Mouse (Mus musculus): ENCODE data around the gene Mrpl43. TPM values are rescaled to one million over a fixed set of nuclear protein-coding genes. Genes with fewer than 3 reads are reported as not detected.
A peak's percentile ranks its signal among the peaks of the same experiment; 100 is the strongest.
"Not testable (repeated sequence)": the region's sequence is repeated elsewhere in the genome, so short reads cannot be mapped to it uniquely, and the experiment has no call there.

Mrpl43 gene
- total RNA-seq (2022) = 10 to 100 TPM; 31.8 to 45.4 (median 39.1) TPM

DNA sequence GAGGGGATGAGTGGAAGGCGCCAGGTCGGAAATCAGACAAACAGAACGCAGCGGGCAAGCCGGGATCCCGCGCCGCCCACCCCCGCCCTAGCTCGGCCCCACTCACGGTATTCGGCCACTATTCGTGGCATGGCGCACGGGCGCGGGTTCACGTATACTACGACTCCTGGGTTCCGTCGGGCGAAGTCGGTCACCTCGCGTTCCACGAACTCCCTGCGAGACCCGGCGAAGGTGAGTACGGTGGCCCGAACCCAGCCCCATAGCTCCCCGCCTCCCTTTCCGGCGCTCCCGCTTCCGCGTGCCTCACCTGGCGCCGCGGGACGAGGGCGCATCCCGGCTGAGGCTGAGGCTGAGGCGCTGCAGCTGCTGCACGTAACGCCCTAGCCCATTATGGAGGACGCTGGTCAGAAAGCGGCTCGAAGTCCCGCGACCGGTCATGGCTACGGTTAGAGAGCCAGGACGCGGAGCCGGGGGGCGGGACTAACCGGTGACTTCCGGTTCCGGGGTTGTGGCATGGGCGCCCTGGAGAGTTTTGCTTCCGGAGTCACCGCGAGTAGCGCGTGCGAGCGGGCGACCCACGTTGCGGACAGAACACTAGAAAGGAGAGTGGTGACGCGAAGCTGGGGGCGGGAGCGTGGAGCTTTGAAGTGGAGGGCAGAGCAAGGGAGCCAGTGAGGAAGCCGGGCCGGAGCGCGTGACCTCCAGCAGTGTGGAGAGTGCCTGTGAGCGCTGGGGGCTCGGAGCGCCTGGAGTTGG is at the start of gene Mrpl43:
TSS of gene Mrpl43 (minus strand) at position 486 of the 756 bp plus-strand sequence.
- DNase-seq (ENCODE audit: low spot score in 2 of 2) = peak; percentile 95

DNA sequence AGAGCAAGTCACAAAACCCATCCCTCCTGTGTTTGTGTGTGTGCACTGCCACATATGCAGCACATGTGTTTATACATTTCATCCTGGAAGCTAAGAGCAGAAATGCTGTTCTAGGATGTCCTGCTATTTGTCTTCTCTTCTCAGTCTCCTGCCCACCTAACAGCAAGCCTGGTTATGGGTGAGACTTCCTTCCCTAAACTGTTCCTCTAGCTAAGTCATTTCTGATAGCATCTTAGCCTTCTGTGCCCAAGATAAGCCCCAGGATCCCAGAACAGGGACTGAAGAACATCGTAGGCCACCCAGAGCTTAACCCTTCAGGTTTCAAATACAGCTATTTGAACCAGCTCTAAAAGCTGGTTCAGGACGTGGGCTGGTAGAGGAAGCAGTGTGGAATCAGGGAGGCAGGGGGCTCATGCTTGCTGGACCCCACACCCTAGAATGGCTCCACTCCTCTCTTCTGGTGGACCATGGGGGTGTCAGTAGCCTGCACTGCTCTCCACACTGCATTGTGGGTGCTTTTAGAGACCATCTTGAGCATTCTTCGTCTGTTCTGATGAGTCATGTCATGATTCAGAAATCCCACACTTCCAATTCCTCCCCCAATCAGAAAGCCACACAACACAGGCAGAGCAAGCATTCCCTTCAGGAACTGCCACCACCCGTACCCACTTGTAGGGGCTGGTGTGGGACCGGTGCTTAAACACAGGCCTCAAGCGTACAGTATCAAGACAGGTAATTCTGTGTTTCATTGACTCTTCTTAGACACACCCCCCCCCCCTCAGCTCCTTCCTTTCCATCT is 48.8 kb upstream of the Mrpl43 start:
- no peak for DNase-seq (ENCODE audit: low spot score in 2 of 2)

DNA sequence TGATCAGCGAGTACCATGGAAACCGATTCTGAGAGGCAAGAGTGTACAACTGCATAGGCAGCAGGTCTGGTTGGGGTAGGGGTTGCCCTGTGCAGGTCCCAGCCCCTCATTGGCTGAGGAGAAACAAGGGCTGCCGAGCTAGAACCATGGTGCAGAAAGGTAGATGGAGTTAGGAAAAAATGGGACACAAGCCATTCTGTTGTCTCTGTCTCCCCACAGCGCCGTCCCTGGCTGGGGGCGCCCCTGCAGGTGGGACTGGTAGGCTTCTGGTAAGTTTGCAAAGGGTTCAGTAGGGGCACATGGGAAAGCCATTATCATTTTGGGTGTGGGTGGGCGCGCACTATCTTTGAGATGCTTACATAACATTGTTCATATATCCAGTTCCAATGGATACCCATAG is 47.2 kb upstream of the Mrpl43 start:
- DNase-seq (ENCODE audit: low spot score in 2 of 2) = no peak

DNA sequence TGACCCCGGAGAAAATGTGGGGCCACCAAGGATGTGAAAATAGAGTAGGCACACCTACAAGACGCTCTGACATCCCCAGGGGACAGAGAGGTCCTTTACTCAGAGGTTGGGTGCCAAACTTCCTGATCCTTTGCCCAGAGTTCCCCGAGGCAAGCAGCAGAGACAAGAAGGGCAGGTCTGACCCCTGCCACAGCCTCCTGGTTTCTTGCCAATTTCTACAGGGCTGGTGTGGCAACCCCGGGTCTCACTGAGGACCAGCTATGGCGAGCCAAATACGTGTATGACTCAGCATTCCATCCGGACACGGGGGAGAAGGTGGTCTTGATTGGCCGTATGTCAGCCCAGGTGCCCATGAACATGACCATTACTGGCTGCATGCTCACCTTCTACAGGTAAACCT is 43.3 kb upstream of the Mrpl43 start:
- DNase-seq (ENCODE audit: low spot score in 2 of 2) = peak in 1 of 2 experiments; percentile 26

GRCm38 (mm10) chr19:45048644-45049365 is 42.6 kb upstream of the Mrpl43 start:
- peak in 1 of 2 experiments; percentile 22 for DNase-seq (ENCODE audit: low spot score in 2 of 2)

- DNase-seq (ENCODE audit: low spot score in 2 of 2) = peak; percentile 87 to 89
Measured at GRCm38 (mm10) chr19:45047935-45048643, 41.8 kb upstream of the Mrpl43 start.

- peak; percentile 91 for DNase-seq (ENCODE audit: low spot score in 2 of 2)
Measured at GRCm38 (mm10) chr19:45047417-45047934, 41.2 kb upstream of the Mrpl43 start, which contains the start of gene Sfxn3. TSS of gene Sfxn3 (plus strand) at chr19:45047503.

- peak; percentile 80 to 81 for DNase-seq (ENCODE audit: low spot score in 2 of 2)
Measured at GRCm38 (mm10) chr19:45046523-45047321, 40.5 kb upstream of the Mrpl43 start.

- no peak for DNase-seq (ENCODE audit: low spot score in 2 of 2)
Measured at GRCm38 (mm10) chr19:45045651-45046050, 39.4 kb upstream of the Mrpl43 start, which contains the start of gene Pdzd7. TSS of gene Pdzd7 (minus strand) at chr19:45045717.

DNA sequence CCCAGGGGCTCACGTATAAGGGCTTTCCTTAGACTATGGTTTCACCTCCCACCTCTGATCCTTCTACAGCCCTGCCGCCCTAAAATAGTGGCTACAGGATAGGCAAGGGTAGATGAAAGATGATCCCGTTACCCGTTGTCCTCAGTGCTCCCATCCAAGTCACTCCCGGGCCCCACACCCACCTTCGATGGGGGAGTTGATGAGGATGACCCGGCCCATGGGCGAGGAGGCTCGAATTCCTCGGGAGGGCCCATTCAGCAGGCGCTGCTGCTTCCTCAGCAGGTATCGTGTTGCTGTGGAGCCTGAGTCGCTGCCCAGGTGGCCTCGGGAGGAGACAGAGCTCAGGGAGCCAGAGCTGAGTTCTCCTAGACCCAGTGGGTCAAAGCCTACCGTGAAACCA is 39.0 kb upstream of the Mrpl43 start:
- peak in 1 of 2 experiments; percentile 10 for DNase-seq (ENCODE audit: low spot score in 2 of 2)

- DNase-seq (ENCODE audit: low spot score in 2 of 2) = peak in 1 of 2 experiments; percentile 12
Measured at GRCm38 (mm10) chr19:45044389-45044927, 38.2 kb upstream of the Mrpl43 start.

DNA sequence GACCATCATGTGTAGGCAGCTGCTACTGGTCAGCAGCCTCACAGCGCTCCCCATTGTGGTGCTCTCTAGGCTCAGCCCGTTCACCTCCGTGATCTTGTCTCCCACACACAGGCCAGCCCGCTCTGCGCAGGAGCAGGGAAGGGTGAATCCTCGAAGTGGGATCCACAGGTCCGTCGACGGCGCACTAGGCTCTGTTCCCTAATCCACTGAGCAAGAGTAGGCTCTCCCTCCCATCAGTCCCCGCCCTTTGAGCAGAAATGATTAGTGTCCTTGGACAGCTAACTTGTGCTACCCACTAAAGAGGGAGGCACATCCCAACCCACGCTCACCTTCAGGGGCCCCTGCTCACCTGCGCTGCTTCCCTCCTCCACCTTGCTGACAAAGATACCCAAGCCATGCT is 34.0 kb upstream of the Mrpl43 start:
- DNase-seq (ENCODE audit: low spot score in 2 of 2) = peak in 1 of 2 experiments; percentile 13

- DNase-seq (ENCODE audit: low spot score in 2 of 2) = not testable (repeated sequence)
Measured at GRCm38 (mm10) chr19:45038198-45038597, 32.0 kb upstream of the Mrpl43 start.

GRCm38 (mm10) chr19:45036867-45037266 is 30.6 kb upstream of the Mrpl43 start:
- no peak for DNase-seq (ENCODE audit: low spot score in 2 of 2)

DNA sequence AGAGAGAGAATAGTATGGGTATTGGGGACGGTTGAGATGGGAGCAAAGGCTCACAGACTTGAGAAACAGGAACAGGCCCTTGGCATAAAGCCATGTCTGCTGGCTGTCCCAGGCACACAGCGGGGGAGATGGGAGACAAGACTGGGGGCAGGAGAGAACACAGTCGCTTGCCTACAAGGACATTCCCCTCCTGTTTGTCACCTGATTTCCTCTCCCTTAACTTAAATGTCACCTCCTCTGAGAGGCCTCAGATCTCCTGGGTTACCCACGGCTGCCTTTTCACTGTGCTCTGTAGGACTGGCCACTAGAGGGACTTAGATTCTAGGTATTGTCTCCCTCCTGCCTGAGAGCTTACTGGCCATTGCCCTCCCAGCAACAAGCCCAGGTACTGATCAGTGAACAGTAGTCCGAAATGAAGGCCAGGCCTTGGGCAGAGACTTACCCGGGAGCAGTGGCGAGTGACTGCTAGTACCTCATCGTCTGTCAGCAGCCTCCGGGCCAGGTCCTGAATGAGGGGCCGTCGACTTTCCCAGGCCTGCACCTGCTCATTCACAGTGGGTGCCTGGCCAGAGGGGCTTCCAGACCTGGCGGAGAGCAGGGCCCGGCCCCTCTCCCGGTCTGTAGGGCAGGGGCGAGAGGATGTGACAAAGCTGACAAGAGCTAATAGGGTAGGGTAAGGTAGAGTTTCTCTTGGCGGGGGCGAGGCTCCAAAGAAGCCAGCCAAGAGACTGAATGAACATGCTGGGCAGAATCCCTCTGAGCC is 26.5 kb upstream of the Mrpl43 start:
- no peak for DNase-seq (ENCODE audit: low spot score in 2 of 2)

- DNase-seq (ENCODE audit: low spot score in 2 of 2) = peak; percentile 64 to 80
Measured at GRCm38 (mm10) chr19:45031780-45032179, 25.5 kb upstream of the Mrpl43 start.

GRCm38 (mm10) chr19:45030746-45031693 is 24.8 kb upstream of the Mrpl43 start:
- DNase-seq (ENCODE audit: low spot score in 2 of 2) = peak; percentile 80 to 81

GRCm38 (mm10) chr19:45030111-45030510 is 23.9 kb upstream of the Mrpl43 start:
- no peak for DNase-seq (ENCODE audit: low spot score in 2 of 2)
